Mouse (Mus musculus) cerebellum, postnatal 4 days (tissue): ENCODE data around the gene Xrcc1.

Experiments used
- DNase-seq, 2 experiments: peaks; one replicate each; pipeline ENCODE4 v3.0.0; 2022; ENCODE audit warnings: low spot score in 2 of 2, mixed read lengths in 1 of 2

The Xrcc1 gene

DNA sequence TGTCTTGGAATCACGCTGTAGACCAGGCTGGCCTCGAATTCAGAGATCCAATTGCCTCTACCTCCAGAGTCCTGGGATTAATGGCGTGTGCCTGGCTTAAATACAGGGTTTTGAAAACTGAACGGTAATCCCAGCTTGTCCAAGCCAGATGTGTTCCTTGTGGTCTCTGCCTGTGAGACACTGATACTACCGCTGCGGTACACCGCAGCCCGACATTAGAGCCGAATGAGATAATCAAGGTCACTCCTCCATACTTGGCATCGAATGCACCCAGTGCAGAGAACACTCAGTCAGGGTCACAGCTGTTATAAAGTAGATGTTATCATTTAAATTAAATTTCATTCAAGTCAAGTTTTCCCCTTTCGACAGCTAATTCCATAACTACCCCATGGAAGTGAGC, 17.2 kb upstream of the Xrcc1 start:
- no peak for DNase-seq

DNA sequence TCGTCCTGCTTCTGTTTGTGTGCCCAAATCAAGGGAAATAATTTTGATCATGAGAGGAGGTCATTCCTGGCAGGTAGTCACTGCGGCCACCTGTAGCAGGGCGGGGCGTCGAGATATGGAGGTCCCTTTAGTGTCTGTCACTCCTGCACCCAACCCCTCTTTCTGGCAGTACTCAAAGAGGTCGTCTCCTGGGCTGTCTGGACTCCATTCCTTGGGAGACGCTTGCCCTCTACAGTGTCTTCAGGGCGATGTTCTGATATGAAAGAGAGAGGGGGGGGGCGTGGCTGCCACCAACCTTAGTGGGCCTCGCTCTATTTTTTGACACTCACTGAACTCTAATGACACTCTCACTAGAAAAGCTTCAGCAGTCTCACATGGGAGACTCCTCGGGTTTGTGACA, 16.5 kb upstream of the Xrcc1 start:
- DNase-seq, result peak in 1 of 2 experiments; percentile 19

DNA sequence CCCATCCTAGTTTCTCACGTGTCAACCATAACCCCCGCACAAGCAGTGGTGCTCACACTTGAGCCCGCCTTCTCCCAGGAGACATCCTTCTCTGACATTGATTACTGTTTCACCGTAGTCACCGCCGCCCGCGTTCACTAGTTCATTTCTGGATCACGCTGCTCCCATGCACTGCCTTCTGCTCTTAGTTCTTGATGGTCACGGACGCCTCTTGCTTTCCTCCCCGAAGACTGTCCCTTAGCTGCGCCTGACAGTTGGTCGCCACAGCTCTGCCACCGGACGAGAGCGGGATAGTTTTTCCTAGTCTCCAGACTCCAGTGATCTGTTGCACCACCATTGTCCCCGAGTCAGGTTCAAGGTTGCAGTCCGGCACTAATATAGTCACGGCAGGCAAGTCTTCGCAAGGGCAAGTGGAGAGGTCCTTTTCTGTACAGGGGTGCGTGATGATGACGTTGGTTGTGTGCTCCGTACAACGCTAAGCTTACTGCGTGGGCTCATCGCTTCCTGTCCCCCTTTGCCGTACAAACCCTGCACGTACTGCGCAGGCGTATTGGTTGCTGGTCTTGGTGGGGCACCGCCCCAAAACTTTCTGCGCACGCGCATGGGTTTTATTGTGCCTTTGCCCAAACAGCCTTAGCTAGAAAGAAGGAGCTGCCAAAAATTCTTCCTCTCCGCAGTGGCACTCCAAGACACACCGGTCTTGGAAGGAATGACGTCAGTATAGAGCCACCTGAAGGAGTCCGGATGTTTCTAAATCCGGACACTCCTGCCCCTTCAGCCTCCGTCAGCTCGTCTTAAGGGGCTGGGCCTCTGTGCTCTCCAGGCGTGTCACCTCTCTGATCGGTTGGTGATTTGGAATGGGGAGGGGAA, 15.8 kb upstream of the Xrcc1 start, which contains the start of gene Irgq:
Irgq (plus strand) TSS at position 628 of the 870 bp plus-strand sequence.
- peak; percentile 95 to 96 for DNase-seq

DNA sequence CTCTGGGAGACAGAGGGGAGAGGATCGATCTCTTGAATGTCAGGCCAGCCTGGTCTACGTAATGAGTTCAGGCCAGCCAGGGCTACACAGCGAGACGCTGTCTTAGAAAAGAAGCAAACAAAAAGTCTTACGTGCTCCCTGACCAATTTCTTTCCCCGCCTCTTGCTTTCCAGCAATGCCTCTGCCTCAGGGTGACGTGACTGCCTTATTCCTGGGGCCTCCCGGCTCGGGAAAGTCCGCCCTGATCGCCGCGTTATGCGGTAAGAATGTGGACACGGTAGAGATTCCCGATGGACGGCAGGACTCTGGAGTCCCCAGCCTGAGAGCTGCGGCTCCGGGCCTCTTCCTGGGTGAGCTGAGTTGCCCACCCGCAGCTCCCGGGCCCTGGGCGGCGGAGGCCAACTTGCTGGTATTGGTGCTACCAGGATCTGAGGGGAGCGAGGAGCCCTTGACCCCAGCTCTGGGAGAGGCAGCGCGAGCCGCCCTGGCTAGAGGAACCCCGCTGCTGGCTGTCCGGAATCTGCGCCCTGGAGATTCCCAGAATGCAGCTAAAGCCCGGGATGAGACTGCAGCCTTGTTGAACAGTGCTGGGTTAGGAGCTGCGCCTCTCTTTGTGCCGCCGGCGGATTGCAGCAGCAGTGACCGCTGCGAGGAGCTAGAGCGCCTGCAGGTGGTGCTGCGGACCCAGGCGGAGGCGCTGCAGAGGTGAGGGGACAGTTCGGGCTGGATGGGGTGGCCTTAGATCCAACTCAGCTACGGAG, 14.7 kb upstream of the Xrcc1 start:
- peak; percentile 60 to 79 for DNase-seq

DNA sequence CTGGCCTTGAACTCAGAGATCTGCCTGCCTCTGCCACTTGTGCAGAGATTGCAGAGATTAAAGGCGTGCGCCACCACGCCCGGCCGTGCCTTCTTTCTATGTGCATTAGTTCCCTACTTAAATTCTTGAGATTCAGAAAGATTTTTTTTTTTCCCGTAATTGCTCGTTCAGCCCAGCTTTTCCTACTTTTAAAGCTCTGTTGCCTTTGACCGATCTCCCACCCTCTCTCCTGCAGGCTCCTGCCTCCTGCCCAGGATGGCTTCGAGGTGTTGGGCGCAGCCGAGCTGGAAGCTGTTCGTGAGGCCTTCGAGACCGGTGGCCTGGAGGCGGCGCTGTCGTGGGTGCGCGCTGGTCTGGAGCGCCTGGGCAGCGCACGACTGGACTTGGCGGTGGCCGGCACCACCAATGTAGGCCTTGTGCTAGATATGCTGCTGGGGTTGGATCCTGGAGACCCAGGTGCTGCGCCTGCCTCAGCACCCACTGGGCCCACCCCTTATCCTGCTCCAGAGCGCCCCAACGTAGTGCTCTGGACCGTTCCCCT, 13.0 kb upstream of the Xrcc1 start:
- DNase-seq, result no peak

DNA sequence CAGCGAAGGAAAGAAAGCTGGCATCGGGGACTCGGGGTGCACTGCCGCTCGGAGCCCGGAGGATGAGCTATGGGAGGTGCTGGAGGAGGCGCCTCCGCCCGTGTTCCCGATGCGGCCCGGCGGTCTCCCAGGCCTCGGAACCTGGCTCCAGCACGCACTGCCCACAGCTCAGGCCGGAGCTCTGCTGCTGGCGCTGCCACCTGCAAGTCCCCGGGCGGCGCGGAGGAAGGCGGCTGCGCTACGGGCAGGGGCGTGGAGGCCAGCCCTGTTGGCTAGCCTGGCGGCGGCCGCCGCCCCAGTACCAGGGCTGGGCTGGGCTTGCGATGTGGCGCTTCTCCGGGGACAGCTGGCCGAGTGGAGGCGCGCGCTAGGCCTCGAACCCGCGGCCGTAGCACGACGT, 12.3 kb upstream of the Xrcc1 start:
- DNase-seq, result no peak

DNA sequence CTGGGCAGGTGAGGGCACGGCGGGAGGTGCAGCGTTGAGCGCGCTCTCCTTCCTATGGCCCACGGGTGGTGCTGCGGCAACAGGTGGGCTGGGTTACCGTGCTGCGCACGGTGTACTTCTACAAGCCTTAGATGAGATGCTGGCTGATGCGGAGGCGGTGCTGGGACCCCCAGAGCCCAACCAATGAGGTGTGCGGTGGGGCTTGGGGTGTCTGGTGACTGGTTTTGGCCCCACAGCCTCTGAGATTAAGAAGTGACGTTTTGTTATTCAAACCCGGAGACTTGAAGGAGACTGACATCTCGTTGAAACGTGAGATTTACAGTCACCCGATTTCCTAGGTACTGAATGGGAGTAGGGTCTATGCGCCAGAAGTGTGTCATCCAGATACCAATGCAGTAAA, 11.8 kb upstream of the Xrcc1 start:
- no peak for DNase-seq

DNA sequence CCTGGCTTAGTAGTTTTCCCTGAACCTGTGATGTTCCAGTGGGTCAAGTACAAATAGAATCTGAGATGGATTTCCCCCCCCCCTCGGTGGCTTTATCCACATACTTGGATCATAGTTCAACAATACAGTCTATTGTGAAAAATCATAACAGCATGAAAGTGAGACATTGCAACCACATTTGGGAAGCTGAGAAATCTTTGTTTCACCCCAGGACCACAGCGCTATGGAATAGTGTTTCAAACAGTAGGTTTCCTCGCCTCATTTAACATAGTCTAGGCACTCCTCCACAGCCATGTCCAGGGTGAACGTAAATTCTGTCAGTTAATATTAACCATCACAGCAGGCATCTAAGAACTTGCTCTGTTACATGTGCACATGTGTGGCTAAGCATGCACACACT, 9.0 kb upstream of the Xrcc1 start:
- no peak for DNase-seq

DNA sequence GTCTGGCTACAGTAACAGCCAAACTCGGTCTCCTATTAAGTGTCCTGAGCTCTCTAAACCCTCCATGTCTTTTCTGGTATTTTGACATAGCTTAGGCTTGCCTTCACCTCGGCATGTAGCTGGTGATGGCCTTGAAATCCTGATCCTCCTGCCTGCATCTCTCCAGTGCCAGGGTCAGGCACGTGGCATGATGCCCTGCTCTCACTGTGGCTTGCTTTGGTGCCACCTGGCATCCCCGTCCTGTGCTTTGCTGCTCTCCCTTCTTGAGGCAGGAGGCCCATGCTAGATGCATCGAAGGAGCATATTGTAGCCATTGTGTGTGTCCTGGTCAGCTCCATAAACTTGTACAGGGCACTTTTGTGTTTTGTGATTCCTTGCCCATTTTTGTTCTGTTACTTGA, 8.5 kb upstream of the Xrcc1 start:
- DNase-seq, result no peak

DNA sequence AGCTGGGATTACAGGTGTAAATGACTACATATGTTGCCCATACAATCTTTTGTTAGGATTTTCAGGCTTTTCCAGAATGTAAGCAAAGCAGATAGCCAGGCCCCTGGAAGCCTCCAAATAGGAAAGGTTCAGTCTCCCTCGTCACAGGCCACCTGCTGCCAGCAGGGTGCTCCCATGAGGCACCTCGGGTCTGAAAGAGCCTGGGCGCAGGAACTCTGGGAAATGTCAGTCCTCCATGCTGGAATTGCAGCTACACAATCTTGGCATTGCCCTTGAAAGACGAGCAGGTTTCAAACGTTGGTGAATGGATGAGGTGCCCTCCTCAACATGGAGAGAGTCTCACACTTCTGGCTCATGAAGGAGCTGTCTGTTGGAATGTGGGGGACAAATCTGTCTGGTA, 7.9 kb upstream of the Xrcc1 start:
- DNase-seq, result no peak

DNA sequence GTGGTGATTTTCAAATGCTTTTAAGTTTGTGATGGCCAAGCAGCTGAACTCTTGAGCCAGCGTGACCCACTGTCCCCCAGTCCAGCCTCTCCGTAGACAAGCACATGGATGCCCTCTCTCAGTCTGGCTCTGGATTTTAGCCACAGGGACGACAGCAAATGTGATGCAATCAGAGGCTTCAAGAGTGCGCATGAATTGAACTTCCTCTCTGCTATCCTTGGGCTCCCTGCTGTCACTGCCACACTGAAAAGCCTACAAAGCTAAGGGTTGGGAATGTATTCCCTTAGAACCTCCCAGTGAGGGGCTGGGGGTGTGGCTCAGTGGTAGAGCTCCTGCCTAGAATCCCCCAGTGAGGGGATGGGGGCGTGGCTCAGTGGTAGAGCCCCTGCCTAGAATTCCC, 7.4 kb upstream of the Xrcc1 start:
- no peak for DNase-seq

DNA sequence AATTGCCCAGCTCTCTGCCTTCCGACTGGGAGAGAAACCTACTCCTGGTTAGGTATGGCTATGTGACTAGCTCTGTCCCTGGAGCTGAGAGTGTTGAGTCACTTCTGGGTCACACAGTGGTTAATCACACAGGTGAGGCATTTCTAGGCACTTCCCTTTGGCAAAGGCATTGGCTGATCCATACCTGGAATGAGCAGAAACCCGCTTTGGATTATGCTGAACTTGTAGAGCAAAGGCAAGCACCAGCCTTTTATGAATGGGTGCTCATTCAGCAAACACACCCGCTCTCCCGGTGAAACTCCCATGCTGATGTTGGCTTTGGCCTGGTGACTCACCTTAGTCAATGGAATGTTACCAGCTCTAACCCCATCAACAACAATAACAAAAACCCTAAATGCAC, 6.4 kb upstream of the Xrcc1 start:
- no peak for DNase-seq

DNA sequence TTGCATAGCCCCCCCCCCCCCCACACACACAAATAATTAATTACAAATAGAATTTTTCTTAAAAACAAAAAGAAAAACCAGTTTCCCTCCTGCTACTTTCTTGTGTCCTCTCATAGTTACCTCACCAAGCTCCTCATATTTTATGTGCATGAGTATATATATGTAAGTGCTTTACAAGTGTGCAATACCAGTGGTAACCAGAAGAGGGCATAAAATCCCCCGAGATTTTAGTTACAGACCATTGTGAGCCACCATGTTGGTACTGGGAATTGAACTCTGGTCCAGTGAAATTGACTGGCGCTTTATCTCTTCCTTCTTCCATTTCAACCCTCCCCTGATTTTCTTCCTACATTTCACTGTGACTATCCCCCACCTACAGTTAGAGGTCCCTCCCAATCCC, 1.6 kb upstream of the Xrcc1 start:
- no peak for DNase-seq

DNA sequence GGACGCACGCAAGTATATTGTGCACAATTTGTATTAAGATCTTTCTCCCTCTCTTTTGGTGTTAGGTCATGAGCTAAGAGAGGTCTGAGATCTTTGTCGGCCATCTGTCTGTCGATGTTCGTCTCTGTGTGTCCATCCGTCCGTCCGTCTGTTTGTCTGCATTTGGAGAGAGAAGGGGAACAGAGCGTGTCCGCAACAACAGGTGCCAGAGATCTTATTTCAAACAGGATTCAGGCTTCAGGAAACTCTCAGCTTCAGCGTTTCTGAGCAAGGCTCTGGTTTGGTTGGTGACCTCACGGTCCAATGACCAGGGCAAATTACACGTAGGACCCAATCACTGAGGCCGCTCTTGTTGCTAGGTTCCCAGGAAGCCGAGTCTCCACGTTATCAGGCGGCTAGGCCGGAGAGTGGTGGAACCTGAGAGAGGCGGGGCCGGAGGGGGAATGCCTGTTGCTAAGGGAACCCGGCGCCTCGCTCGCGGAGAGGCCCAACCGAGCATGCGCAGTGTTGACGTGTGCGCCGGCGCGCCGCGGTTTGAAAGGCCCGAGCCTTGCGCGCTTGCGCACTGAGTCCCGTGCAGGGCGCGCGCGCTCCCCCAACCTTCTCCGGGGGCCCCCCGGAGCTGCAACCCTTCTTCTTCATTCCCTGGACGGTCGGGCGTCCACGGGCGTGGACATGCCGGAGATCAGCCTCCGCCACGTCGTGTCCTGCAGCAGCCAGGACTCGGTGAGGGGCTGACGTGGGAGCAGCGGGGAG, 723 bp downstream of the Xrcc1 start:
- DNase-seq, result peak; percentile 98 to 99

DNA sequence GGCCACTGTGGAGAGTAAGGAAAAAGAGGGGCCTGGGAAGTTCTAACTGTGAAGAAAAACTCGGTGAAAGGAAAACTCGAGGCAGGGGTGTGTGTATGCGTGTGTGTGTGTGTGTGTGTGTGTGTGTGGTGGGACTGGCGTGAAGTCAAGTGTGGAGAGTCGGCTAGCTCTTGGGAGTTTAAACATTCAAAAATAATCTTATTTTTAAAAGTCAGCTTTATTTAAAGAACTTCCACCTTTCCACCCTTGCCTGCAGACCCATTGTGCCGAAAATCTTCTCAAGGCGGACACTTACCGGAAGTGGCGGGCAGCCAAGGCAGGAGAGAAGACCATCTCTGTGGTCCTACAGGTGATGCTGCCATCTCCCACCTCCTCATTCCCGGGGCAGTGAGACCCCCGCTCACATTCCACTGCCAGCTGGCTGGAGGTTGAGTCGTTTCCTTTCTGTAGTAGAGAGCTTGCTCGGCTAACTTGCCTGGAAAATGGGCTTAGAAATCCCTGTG, 1.5 kb downstream of the Xrcc1 start:
- no peak for DNase-seq

DNA sequence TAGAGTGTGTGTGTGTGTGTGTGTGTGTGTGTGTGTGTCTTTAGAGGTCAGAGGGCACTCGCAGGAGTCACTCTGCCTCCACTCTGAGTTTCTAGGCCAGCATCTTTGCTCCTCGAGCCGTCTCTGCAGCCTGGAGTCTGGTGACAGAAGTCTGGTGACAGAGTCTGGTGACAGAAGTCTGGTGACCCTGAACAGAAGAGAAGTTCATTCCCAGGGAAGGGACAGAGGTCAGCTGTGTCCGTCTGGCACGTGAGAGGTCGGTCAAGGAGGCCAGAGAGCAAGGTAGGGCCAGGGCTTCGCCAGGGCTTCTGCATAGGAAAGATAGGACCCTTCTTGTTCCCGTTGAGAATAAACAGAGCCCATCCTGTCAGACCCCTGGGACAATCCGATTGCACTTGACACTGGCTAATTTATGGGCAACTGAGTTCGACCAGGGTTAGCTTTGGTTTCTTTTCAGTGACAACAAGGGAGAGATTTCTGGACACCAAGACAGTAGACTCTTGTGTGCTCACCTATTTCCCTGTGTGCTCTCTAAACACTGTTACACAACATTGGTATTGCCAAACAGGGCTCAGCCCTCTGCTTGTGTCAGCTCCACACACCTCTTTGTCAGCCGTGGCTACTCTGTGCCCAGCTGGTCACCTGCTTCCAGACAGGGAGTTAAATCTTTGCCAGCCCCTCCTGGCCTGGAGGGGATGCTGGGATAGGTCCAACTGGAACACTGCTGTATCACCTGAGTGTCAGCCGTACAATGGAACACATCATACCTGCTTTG, 6.1 kb downstream of the Xrcc1 start:
- no peak for DNase-seq

DNA sequence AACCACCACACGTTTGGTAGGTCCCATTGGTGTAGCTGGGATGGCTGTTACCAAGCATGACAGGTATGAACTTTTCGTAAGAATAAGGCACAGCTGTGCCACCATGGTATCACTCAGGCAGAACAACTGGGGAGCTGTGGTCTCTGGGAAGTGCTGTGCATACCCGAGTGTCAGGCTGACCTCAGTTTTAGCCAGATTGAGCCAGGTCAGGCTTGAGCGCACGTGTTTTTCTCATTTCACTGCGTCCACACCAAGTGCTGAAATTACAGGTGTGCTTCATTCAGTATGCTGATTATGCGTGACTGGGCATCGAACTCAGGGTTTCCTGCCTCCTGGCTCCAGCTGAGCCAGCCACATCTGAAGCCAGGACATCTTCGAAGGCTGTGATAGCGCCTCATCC, 9.7 kb downstream of the Xrcc1 start:
- no peak for DNase-seq

DNA sequence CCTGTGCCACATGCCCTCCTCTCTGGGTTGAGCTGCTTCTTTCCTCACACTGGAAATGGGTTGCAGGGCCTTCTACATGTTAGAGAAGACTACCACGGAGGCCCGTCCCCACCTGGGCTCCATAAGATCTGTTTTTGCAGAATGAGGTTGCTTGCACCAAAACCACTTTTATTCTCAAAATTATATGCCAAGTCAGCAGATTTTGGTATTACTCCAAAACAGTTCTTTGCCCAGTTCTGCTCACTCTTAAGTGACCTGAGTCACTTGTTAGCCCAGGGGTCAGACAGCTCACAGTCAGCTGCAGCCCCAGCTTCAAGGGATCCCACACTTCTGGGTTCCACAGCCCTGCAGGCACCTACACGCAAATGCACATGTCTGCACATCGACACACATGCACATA, 15.4 kb downstream of the Xrcc1 start:
- no peak for DNase-seq

DNA sequence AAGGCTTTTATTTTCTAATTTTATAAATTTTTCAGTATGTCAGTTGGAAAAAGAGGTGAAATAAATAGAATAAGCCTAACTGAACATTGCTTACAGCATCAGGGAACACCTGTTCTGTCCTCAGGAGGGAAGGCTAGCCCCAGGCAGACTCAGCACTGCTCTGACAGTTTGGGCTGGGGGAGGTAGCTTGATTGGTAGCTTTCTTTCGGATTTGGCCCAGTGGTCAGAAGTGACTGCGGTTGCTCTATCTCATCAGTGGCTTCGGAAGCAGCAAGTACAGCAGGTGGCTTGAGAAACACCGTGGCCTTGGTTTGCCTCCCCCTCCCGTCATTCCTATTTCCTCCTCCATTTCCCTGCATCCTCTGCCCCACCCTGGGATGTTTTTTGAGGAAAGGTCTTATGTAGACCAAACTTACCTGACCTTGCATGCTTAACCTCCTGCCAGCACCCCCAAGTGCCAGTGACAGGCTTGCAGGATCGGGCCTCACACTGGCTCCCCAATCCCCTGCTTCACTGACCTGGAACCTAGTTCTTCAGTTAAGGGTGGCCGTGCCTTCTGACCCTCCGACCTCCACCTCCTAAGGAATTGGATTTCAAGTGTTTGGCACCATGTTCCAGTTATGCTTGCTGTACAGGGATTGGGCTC, 17.2 kb downstream of the Xrcc1 start:
- no peak for DNase-seq

DNA sequence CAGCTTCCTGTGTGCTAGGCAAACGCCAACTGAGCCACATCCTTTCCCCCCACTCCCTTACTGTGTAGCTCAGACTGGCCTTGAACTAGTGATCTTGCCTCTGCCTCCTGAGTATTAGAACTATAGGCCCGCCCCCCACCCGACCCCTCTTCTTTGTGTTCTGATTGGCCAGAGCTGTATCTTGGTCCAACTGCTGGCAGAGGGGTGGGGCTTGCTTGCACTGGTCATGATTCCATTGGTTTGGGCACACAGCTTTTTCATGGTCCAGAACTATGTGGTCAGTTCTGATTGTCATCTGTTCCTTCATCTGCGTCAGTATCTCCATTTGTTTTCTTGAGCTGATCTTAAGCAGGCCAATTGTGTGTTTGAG, 17.7 kb downstream of the Xrcc1 start:
- DNase-seq, result no peak
